Mouse (Mus musculus) macrophage (primary cell): ENCODE data around the gene Aggf1. TPM values are rescaled to one million over a fixed set of nuclear protein-coding genes. Genes with fewer than 3 reads are reported as not detected.

ENCODE experiments used
- H3K27ac ChIP-seq: fragments of 350-480 bp; formaldehyde crosslinking; 2 replicates; pipeline ENCODE4 v1.9.0; 2021
- H3K36me3 ChIP-seq: fragments of 350-480 bp; formaldehyde crosslinking; 2 replicates; pipeline ENCODE4 v1.9.0; 2021; ENCODE audit errors: inconsistent target
- H3K4me3 ChIP-seq: fragments of 350-480 bp; formaldehyde crosslinking; 2 replicates; pipeline ENCODE4 v1.9.0; 2021; ENCODE audit errors: inconsistent target
- H3K79me2 ChIP-seq: fragments of 350-480 bp; formaldehyde crosslinking; 2 replicates; pipeline ENCODE4 v1.9.0; 2021; ENCODE audit errors: inconsistent target
- WGBS: methylation state at CpG from one replicate; pipeline ENCODE4 v1.1.7; 2026; ENCODE audit warnings: inconsistent platforms; ENCODE audit not compliant: missing documents; 5-methylcytosine and 5-hydroxymethylcytosine counted together
- polyA plus RNA-seq: library from polyadenylated mRNA; stranded (reverse); fragments of 250-400 nt; gene quantifications from 3 replicates; pipeline ENCODE4 v1.2.4, GENCODE M21; 2018; ENCODE audit warnings: inconsistent platforms

Gene Aggf1
- polyA plus RNA-seq, 1 experiment from 2014 or later, result 48.9 TPM

DNA sequence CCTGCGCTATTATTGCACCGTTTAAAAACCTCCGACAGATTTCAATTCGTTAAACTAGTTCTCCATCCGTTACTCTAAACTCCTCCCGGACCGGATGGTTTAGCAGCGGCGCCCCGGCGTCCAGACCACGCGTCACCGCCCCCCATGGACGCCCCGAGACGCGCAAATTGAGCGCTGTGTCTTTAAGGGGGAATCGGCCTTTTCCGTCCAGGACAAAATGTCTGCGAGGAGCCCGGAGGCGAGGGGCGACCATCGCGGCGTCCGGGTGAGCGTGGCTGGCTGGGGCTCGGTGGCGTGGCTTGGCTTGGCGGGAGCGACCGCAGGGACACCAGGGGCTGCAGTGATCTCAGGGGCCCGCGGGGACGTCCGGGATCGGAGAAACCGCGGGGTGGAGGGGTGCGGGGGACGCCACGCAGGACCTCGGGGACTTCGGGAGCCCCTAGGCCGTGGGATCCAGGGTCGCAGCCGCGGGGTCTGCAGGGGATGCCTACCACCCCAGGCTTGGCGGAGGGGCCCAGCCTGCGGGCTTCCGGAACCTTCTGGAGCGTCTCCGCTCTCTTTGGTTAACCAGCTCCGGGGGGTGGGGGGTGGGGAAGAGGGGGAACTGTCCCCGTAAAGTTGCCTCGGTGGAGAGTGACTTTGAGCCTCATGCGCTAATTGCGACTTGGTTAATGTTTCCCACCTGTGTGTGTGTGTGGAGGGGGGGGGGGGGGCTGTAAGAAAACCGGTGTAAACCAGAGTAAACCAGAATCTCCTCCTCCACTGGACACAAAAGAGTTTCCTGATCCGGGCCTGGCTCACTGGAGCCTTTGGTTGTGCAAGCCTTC is 49.9 kb downstream of the Aggf1 start:
- H3K36me3 ChIP-seq, result no peaks in the 10 kb centered on the region
- H3K79me2 ChIP-seq, result peaks cover 55% of the 10 kb centered on the region
- peak overlapping the region; percentile 58 for H3K27ac ChIP-seq
- 1% methylated on average over 62 of the region's 63 CpGs for WGBS
- peak overlapping the region; percentile 82 for H3K4me3 ChIP-seq

GRCm38 (mm10) chr13:95324626-95325079 is 50.5 kb downstream of the Aggf1 start:
- Histone ChIP-seq H3K36me3 (no peaks in the 10 kb centered on the region), H3K79me2 (peaks cover 49% of the 10 kb centered on the region), H3K4me3 (peak overlapping the region; percentile 82), H3K27ac (peak overlapping the region; percentile 58)
- WGBS, result under 1% methylated on average over 22 of the region's 22 CpGs

DNA sequence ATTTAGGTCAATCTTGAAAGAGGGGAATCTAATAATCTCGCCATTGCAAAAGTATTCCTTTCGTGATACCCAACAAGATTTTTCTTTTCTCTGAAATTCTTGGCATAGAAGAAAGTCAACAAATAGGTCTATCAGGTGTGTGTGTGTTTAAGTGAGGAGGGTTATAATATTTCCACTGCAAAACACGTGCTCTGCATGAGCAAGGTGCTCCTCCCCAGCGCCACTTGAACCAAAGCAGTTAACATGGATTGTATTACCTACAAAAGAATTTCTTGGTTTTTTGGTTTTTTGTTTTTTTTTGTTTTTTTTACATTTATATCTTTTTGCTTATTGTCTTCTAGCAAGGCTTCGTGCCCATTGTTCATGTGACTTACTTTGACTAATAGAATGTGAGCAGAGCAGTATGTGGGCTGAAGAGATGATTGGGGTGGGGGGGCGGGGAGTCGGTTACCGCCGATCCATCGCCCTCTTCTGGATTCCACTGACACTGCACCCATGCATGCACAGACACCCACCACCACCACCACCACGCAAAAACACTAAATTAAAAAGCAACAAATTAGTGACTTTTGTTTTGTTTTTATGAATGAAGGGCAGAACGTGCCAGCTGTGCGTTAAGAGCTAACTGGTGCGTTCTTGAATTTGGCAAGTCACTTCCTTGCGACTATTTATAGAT is 51.1 kb downstream of the Aggf1 start:
- 32% methylated on average over 11 of the region's 15 CpGs for WGBS
- H3K79me2 ChIP-seq, result peaks cover 43% of the 10 kb centered on the region
- no peaks in the 10 kb centered on the region for H3K36me3 ChIP-seq
- H3K4me3 ChIP-seq, result peak overlapping the region; percentile 82
- peak overlapping the region; percentile 58 for H3K27ac ChIP-seq

- H3K27ac ChIP-seq, result peak within 1 kb of the TSS; percentile 58
- H3K79me2 ChIP-seq, result peaks cover 36% of the 10 kb centered on the region
- H3K36me3 ChIP-seq, result no peaks in the 10 kb centered on the region
- peak within 1 kb of the TSS; percentile 82 for H3K4me3 ChIP-seq
- WGBS, result 91% methylated on average over 6 of the region's 6 CpGs
These were observed 51.8 kb downstream of the Aggf1 start, which contains the start of gene Zbed3 for GRCm38 (mm10) chr13:95323400-95323799. Gene Zbed3 (plus strand): TSS chr13:95323612.

DNA sequence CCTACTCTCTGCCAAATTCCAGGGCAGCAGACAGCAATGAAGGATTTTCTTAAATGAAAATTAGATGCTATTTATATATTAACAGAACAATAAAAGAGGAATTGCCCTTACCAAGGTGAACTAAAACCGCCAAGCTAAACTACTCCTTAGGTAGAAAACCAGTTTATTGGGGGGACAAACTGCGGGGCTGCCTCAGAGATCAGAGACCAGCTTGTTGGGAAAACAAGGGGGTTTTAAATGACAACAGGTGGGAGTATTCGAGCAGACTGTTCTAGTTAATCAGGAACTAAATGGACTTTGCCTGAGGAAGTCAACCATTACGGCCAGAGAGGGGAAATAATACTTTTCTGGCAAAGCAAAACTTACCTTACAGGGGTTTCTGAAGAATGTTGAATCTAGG is 54.7 kb downstream of the Aggf1 start:
- Histone ChIP-seq H3K79me2 (peaks cover 7% of the 10 kb centered on the region; the same call in 1 of the 2 replicates), H3K27ac (no peak overlapping the region), H3K36me3 (no peaks in the 10 kb centered on the region), H3K4me3 (no peak overlapping the region)
- 76% methylated on average over 4 of the region's 4 CpGs for WGBS

DNA sequence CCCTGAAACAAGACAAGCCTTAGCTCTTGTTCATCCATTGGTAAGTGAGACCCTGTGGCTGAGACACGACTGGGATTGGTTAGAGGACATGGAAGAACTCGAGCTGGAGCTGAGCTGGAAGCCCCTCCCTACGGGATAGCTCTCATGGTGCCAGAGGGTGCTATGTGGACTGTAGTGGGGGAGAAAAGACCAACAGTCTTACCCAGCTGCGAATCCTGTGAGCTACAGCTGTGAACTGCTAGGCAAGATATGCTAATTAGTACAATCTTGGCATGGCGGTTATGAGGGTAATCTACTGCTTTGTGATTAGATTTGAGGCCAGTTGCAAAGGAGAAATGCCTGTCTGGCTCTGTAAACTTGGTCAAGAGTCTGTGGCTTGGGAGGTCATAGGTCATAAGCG is 56.0 kb downstream of the Aggf1 start:
- Histone ChIP-seq H3K79me2 (no peaks in the 10 kb centered on the region), H3K27ac (no peak overlapping the region), H3K4me3 (no peak overlapping the region), H3K36me3 (no peaks in the 10 kb centered on the region)
- WGBS, result 88% methylated on average over 6 of the region's 6 CpGs

DNA sequence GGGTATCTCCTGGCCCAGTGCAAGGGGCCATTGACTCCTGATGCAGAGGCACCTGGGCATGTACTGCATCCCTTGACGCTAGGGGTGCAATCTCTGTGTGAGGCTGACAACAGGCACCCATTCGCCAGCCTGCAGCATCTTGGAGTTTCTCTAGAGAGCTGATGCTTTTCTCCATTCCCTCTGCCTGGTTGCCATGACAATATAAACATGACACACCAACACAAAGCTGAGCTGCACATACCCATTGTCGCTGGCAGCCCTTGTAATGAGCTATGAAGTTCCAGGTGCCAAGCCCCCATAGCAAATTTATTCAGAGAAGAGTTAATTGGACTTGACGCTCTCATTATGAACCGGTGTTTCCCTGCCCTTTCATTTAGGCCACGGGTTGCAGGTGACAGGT is 63.1 kb downstream of the Aggf1 start:
- Histone ChIP-seq H3K79me2 (no peaks in the 10 kb centered on the region), H3K4me3 (no peak overlapping the region), H3K27ac (no peak overlapping the region), H3K36me3 (no peaks in the 10 kb centered on the region)
- WGBS, result 95% methylated on average over 6 of the region's 6 CpGs

DNA sequence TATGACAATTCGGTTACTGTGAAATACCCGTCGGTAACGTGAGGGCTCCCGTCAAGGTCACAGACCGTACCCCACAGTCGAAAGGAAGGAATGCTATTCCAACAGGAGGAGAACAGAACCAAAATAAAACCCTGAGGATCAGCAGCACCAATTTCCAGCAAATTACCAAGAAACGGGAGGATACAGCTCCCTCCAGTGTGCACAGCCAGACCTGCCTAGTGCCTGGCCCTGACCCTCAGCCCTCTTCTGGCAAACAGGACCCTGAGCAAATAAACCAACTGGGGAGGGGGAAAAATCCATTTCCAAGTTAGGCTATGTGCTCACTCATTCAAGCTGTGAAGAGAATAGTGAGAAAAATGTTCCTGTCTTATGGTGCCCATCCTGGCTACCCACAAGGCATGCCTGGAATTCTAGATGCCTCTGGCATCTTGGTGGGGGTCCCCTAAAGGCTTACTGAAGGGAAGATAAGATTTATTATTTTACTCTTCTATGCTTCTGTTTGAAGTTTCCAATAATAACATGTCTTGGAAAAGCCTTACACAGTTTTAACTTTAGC is 68.0 kb downstream of the Aggf1 start:
- H3K27ac ChIP-seq, result no peak overlapping the region
- 89% methylated on average over 8 of the region's 8 CpGs for WGBS
- H3K79me2 ChIP-seq, result no peaks in the 10 kb centered on the region
- no peak overlapping the region for H3K4me3 ChIP-seq
- no peaks in the 10 kb centered on the region for H3K36me3 ChIP-seq

GRCm38 (mm10) chr13:95306596-95306995 is 68.6 kb downstream of the Aggf1 start:
- H3K79me2 ChIP-seq, result no peaks in the 10 kb centered on the region
- H3K27ac ChIP-seq, result no peak overlapping the region
- WGBS, result 91% methylated on average over 4 of the region's 4 CpGs
- no peaks in the 10 kb centered on the region for H3K36me3 ChIP-seq
- H3K4me3 ChIP-seq, result no peak overlapping the region

Other genes starting within 250 kb of the Aggf1 start
- gene Pde8b, start 125.0 kb downstream of the Aggf1 start, polyA plus RNA-seq, result 2.4 to 3.4 TPM (median 2.4 TPM) in 3 replicates
- gene Zbed3, start 51.7 kb downstream of the Aggf1 start, polyA plus RNA-seq, result 8.7 to 20.5 TPM (median 17.2 TPM) in 3 replicates
- gene Crhbp, start 69.6 kb upstream of the Aggf1 start, polyA plus RNA-seq, result not detected in 3 replicates
- not detected in 3 replicates for gene S100z, start 103.4 kb upstream of the Aggf1 start, polyA plus RNA-seq
- gene F2rl1, start 149.9 kb upstream of the Aggf1 start, polyA plus RNA-seq, result not detected in 3 replicates
- gene F2r, start 243.1 kb upstream of the Aggf1 start, polyA plus RNA-seq, result 0.08 to 0.65 TPM (median 0.19 TPM) in 3 replicates